Mouse (Mus musculus) cortical plate, adult 2 months (tissue): ENCODE results near the gene Pitpnc1. TPM values are rescaled to one million over a fixed set of nuclear protein-coding genes. Genes with fewer than 3 reads are reported as not detected.

ENCODE experiments used
- H3K27ac ChIP-seq: fragments of 200-500 bp; 2 replicates; pipeline ENCODE4 v1.5.1; 2012; ENCODE audit warnings: low read length, control low read depth, inconsistent platforms; ENCODE audit not compliant: insufficient read depth
- H3K4me1 ChIP-seq: fragments of 200-500 bp; 2 replicates; pipeline ENCODE4 v1.6.1; 2011; ENCODE audit warnings: low read length; ENCODE audit not compliant: control insufficient read depth, insufficient read depth
- H3K4me3 ChIP-seq: fragments of 200-500 bp; 2 replicates; pipeline ENCODE4 v1.5.1; 2011; ENCODE audit warnings: mild to moderate bottlenecking, low read length, control low read depth; ENCODE audit not compliant: insufficient read depth
- CTCF ChIP-seq: fragments of 200-500 bp; IDR thresholded peaks from 2 replicates; pipeline ENCODE4 v1.5.1; 2011; ENCODE audit warnings: mild to moderate bottlenecking, control low read depth, low read length; ENCODE audit not compliant: insufficient read depth; ENCODE audit errors: extremely low read depth
- POLR2A ChIP-seq: fragments of 200-500 bp; IDR thresholded peaks from 2 replicates; pipeline ENCODE4 v1.6.1; 2011; ENCODE audit warnings: mild to moderate bottlenecking, low read length, control low read depth; ENCODE audit not compliant: insufficient read depth; ENCODE audit errors: extremely low read depth
- polyA plus RNA-seq: library from polyadenylated mRNA; depleted of rRNA; stranded (reverse); fragments of >200 nt; gene quantifications from 2 replicates; pipeline ENCODE4 v1.2.3, GENCODE M21; 2012

Pitpnc1 gene
- polyA plus RNA-seq, 1 experiment: 35.6 TPM

GRCm38 (mm10) chr11:107410090-107410732 is 60.3 kb downstream of the Pitpnc1 start:
- peaks cover 3% of the 10 kb centered on the region; the same call in 1 of the 2 replicates for H3K4me1 ChIP-seq
- H3K27ac ChIP-seq: no peak overlapping the region
- no peak for TF ChIP-seq POLR2A
- TF ChIP-seq CTCF: no peak
- no peak overlapping the region for H3K4me3 ChIP-seq

DNA sequence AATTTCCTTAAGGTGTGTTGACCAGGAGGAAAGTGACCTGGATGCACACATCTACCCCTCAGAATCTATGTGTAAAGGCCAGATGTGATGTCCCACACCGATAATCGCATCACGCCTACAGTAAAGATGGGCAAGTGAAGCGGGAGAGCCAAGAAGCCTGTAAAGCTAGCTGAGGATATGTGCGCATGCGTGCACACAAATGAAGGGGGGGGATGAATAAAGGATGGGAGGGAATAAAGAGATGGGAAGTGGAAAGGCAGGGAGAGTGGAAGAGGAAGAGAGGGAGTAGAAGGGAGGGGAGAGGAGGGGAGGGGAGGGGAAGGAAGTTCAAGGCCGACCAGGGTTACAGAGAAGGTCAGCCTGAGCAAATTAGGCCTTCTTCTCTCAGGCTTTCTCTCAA is 61.6 kb downstream of the Pitpnc1 start:
- TF ChIP-seq CTCF (no peak), POLR2A (no peak)
- H3K4me3 ChIP-seq: no peak overlapping the region
- H3K27ac ChIP-seq: no peak overlapping the region
- no peaks in the 10 kb centered on the region for H3K4me1 ChIP-seq

- Histone ChIP-seq H3K4me3 (no peak overlapping the region), H3K4me1 (no peaks in the 10 kb centered on the region), H3K27ac (no peak overlapping the region)
- TF ChIP-seq POLR2A (no peak), CTCF (no peak)
Measured at GRCm38 (mm10) chr11:107407698-107408097, 62.8 kb downstream of the Pitpnc1 start.

DNA sequence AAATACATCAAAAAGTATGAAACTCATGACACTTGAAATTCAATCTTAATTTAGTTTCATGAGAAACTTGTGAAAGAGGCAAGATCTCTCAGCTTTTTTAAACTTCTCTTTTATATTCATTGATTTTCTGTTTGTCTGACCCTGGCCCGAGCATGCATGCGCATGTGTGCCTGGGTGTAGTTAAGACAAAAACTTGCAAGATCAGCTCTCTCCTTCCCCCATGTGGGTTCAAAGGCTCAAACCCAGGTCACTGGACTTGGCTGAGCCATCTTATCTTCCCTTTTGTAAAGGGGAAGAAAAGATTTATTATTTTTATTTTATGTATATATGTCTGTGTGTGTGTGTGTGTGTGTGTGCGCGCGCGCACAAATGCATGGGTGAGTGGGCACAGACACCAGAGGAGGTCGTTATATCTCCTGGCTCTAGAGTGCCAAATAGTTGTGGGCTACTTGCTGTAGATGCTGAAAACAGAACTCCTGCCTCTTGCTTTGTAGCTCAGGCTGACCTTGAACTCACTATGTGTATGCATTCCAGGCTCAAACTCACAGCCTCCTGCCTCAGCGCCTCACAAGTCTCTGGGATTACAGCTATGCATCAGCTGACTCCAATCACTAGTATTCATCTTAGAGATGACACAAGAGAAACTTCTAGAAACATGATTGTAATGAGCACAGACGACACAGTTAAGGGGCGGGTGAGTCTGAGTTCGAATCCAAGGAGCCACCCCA is 64.7 kb downstream of the Pitpnc1 start:
- no peaks in the 10 kb centered on the region for H3K4me1 ChIP-seq
- H3K27ac ChIP-seq: no peak overlapping the region
- no peak overlapping the region for H3K4me3 ChIP-seq
- TF ChIP-seq POLR2A (no peak), CTCF (no peak)

DNA sequence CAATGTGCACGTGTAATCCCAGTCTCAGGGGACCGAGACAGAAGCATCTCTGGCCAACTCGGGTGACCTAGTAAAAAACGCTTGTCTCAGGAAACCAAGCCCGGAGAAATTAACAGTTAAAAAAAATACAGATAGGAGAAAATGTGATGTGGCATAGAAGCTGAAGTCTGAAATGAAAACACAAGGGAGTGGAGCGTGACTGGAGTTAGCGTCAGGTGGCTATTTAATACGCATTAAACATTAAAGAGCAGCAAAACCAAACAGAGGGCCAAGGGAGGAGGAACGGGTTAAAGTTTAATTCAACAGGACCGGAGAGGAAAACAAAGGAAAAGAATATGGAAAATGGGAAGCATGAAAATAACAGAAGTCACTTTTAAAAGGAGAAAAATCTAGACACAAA is 67.2 kb downstream of the Pitpnc1 start:
- TF ChIP-seq POLR2A (no peak), CTCF (no peak)
- Histone ChIP-seq H3K4me1 (no peaks in the 10 kb centered on the region), H3K4me3 (no peak overlapping the region), H3K27ac (no peak overlapping the region)

GRCm38 (mm10) chr11:107401839-107402590 is 68.5 kb downstream of the Pitpnc1 start:
- H3K4me3 ChIP-seq: no peak overlapping the region
- no peak overlapping the region for H3K27ac ChIP-seq
- H3K4me1 ChIP-seq: no peaks in the 10 kb centered on the region
- TF ChIP-seq CTCF (no peak), POLR2A (no peak)

GRCm38 (mm10) chr11:107400826-107401225 is 69.7 kb downstream of the Pitpnc1 start:
- no peak for TF ChIP-seq POLR2A
- TF ChIP-seq CTCF: no peak
- H3K27ac ChIP-seq: no peak overlapping the region
- no peak overlapping the region for H3K4me3 ChIP-seq
- H3K4me1 ChIP-seq: no peaks in the 10 kb centered on the region

DNA sequence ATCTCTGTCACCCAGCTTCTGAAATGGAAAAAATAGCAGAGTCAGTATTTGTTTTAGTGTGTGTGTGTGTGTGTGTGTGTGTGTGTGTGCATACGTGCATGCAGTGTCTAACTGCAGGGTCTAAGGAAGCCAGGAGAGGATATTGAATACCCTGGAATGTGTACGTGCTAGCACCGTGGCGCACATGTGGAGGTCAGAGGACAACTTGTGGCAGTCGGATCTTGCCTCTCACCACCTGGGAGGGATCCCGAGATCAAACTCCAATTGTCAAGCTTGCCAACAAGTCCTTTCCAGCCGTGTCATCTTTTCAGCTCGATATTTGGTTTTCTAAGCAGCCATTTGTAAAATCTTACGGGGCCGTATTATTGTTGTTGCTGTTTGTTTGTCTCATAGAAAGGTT is 70.5 kb downstream of the Pitpnc1 start:
- Histone ChIP-seq H3K4me3 (no peak overlapping the region), H3K27ac (no peak overlapping the region), H3K4me1 (no peaks in the 10 kb centered on the region)
- TF ChIP-seq POLR2A (no peak), CTCF (no peak)

DNA sequence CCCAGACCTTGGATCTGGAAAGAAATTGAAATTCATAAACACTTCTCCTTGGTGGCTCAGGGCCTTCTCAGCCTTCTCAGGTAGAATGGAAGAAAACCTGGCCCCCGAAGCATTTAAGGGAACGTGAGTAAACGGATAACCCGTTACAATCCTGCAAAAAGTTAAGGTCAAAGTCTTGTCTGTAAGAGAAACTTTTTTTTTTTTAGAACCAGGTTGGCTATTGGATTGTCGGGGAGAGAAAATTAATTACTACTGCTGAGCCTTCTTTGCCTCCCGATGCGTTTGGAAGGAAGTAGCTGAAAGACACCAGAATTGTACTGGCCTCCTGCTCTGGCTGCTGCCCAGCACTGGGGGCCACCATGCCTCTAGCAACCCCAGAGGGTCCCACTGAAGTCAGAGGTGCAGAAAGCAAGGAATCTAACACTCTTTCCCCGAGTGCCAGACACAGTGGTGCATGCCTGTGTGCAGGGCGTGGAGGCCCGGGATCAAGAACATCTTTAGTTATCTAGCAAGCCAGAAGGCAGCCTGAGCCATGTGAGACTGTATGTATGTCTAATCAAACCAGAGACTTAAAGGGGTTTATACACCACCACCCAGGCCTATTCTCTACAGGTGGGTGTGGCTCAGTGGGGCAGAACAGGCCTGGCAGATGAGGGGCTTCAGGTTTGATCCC is 73.0 kb downstream of the Pitpnc1 start:
- Histone ChIP-seq H3K4me1 (0 out of 2 replicates have a peak, but pooled peaks cover 2% of the 10 kb centered on the region), H3K27ac (no peak overlapping the region), H3K4me3 (no peak overlapping the region)
- TF ChIP-seq POLR2A: no peak
- no peak for TF ChIP-seq CTCF
